ENCODE assay signal across 13 mouse cellular contexts in the genomic region with DNA sequence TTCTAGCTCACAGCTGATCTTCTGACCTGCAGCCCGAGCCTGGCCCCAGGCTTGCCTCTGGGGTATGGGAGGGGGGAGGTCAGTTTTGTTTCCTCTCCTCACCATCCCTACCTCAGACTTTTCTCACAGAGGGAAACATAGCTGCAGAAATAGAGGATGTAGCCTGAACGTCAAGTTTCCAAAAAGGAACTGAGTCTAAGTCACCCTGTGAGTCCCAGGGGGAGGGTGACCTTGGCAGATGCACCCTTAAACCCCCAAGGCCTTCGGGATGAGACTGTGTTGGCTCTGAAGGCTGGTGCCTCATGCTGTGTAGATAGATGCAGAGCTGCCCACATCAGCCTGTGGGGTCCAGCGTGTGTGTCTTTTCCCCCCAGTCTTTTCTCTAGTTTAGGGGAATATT.
A peak's percentile ranks its signal among the peaks of the same experiment; 100 is the strongest.
DNase-seq lines count a peak whose midpoint lies in the region; ATAC-seq lines count a peak whose summit lies in the region.
"Had no signal": no experiment of that assay in that cellular context is flagged by ENCODE, and none has a peak within 500 bp of the region (broad histone marks: within the 10 kb centered on the region; RNA-seq: fewer than 3 reads in every experiment).

No protein-coding gene starts in this region.

- peaks cover 44% of the 10 kb centered on the region for H3K4me1 ChIP-seq in forebrain, embryonic 10.5 days
- peaks cover 2% of the 10 kb centered on the region; the same call in 1 of the 2 replicates for H3K4me1 ChIP-seq in forebrain, embryonic 11.5 days (replicated peaks; ENCODE audit: control insufficient read depth, insufficient read depth, low read length)
- H3K4me1 ChIP-seq in limb, embryonic 15.5 days: peaks cover 26% of the 10 kb centered on the region; the same call in 1 of the 2 replicates
- peaks cover 8% of the 10 kb centered on the region; the same call in 1 of the 2 replicates for H3K4me1 ChIP-seq in limb, embryonic 10.5 days
- H3K4me1 ChIP-seq: neural tube, embryonic 12.5 days had no signal

- ATAC-seq in forebrain, embryonic 11.5 days (replicated peaks; ENCODE audit: low FRiP score): no peak
- no peak for ATAC-seq in limb, embryonic 15.5 days (ENCODE audit: insufficient number of reproducible peaks, low FRiP score, low TSS enrichment, low read depth)
- ATAC-seq in common myeloid progenitor, adult 5-6 weeks (replicated peaks; ENCODE audit: low read depth, poor library complexity, severe bottlenecking): peak; percentile 36; the same call in 1 of the 2 replicates
- ATAC-seq in megakaryocyte progenitor cell, adult 5-6 weeks (replicated peaks; ENCODE audit: poor library complexity): 0 out of 2 replicates have a peak, but pooled peaks have one; percentile 29
- no peak for ATAC-seq in erythroblast, adult 5-6 weeks (replicated peaks; ENCODE audit: low FRiP score, poor library complexity, severe bottlenecking)
- ATAC-seq: activated CD4-positive, CD25-positive, alpha-beta regulatory T cell, adult 4 months had no signal

- WGBS in forebrain, embryonic 10.5 days: 66% methylated on average over 4 of the region's 4 CpGs
- 68% methylated on average over 4 of the region's 4 CpGs for WGBS in forebrain, embryonic 11.5 days
- 55% methylated on average over 4 of the region's 4 CpGs for WGBS in limb, embryonic 15.5 days
- WGBS in limb, embryonic 10.5 days: 56% methylated on average over 4 of the region's 4 CpGs

- H3K9me3 ChIP-seq in forebrain, embryonic 10.5 days: no peaks in the 10 kb centered on the region
- no peaks in the 10 kb centered on the region for H3K9me3 ChIP-seq in forebrain, embryonic 11.5 days (ENCODE audit: control insufficient read depth, low read length)
- H3K9me3 ChIP-seq in limb, embryonic 15.5 days: no peaks in the 10 kb centered on the region
- H3K9me3 ChIP-seq in limb, embryonic 10.5 days (replicated peaks): no peaks in the 10 kb centered on the region
- H3K9me3 ChIP-seq: G1E; neural tube, embryonic 12.5 days had no signal

- H3K27ac ChIP-seq in forebrain, embryonic 10.5 days: peak overlapping the region; percentile 30; the same call in 1 of the 2 replicates
- no peak overlapping the region for H3K27ac ChIP-seq in forebrain, embryonic 11.5 days (ENCODE audit: low read depth, low read length)
- 0 out of 2 replicates have a peak overlapping the region, but pooled peaks have one; percentile 33 for H3K27ac ChIP-seq in limb, embryonic 15.5 days
- H3K27ac ChIP-seq in limb, embryonic 10.5 days: no peak overlapping the region; the same call in 1 of the 2 replicates
- H3K27ac ChIP-seq: neural tube, embryonic 12.5 days had no signal

- H3K36me3 ChIP-seq in forebrain, embryonic 10.5 days (replicated peaks): peaks cover 52% of the 10 kb centered on the region
- no peaks in the 10 kb centered on the region for H3K36me3 ChIP-seq in forebrain, embryonic 11.5 days (ENCODE audit: control insufficient read depth, insufficient read depth, low read length)
- peaks cover 8% of the 10 kb centered on the region; the same call in 1 of the 2 replicates for H3K36me3 ChIP-seq in limb, embryonic 15.5 days
- peaks cover 61% of the 10 kb centered on the region for H3K36me3 ChIP-seq in limb, embryonic 10.5 days
- H3K36me3 ChIP-seq: G1E had no signal

- DNase-seq in forebrain, embryonic 10.5 days (ENCODE audit: extremely low spot score, low spot score): no peak
- no peak for DNase-seq in forebrain, embryonic 11.5 days (ENCODE audit: low spot score)
- DNase-seq in limb, embryonic 10.5 days (ENCODE audit: low spot score): no peak
- DNase-seq in natural killer cell, adult 2 months (ENCODE audit: low spot score in 2 of 2): no peak
- DNase-seq: kidney, adult 18-20 months; right cerebral cortex, postnatal 25 days had no signal

- no peak overlapping the region for H3K9ac ChIP-seq in forebrain, embryonic 11.5 days (ENCODE audit: low read length)
- H3K9ac ChIP-seq in limb, embryonic 15.5 days: no peak overlapping the region
- H3K9ac ChIP-seq: neural tube, embryonic 12.5 days had no signal

- no peak overlapping the region for H3K4me3 ChIP-seq in forebrain, embryonic 10.5 days
- H3K4me3 ChIP-seq in forebrain, embryonic 11.5 days (ENCODE audit: low read depth, low read length): no peak overlapping the region
- H3K4me3 ChIP-seq in limb, embryonic 15.5 days: no peak overlapping the region
- no peak overlapping the region for H3K4me3 ChIP-seq in limb, embryonic 10.5 days
- H3K4me3 ChIP-seq: neural tube, embryonic 12.5 days had no signal

- H3K4me2 ChIP-seq in forebrain, embryonic 11.5 days (ENCODE audit: low read depth, low read length, severe bottlenecking): no peak overlapping the region
- H3K4me2 ChIP-seq in limb, embryonic 15.5 days: no peak overlapping the region
- H3K4me2 ChIP-seq: neural tube, embryonic 12.5 days had no signal

- no peaks in the 10 kb centered on the region for H3K27me3 ChIP-seq in forebrain, embryonic 10.5 days (ENCODE audit: poor library complexity, severe bottlenecking)
- no peaks in the 10 kb centered on the region for H3K27me3 ChIP-seq in forebrain, embryonic 11.5 days (ENCODE audit: control insufficient read depth, insufficient read depth, low read length)
- no peaks in the 10 kb centered on the region for H3K27me3 ChIP-seq in limb, embryonic 15.5 days
- H3K27me3 ChIP-seq in limb, embryonic 10.5 days (ENCODE audit: low read depth, poor library complexity, severe bottlenecking): no peaks in the 10 kb centered on the region
- H3K27me3 ChIP-seq: neural tube, embryonic 12.5 days had no signal

Comparison
In these comparisons a context has a peak if more than half of its experiments do, and no peak if none do; other contexts are left out.
1. H3K27ac ChIP-seq: peak in forebrain, embryonic 10.5 days (single experiment) and limb, embryonic 15.5 days (single experiment); none in forebrain, embryonic 11.5 days (single experiment) and limb, embryonic 10.5 days (single experiment).
2. ATAC-seq: peak in common myeloid progenitor, adult 5-6 weeks (single experiment) and megakaryocyte progenitor cell, adult 5-6 weeks (single experiment); none in forebrain, embryonic 11.5 days (single experiment), limb, embryonic 15.5 days (single experiment) and erythroblast, adult 5-6 weeks (single experiment).